Mouse (Mus musculus): ENCODE measurements around the gene S100a2. TPM values are rescaled to one million over a fixed set of nuclear protein-coding genes. Genes with fewer than 3 reads are reported as not detected.
A peak's percentile ranks its signal among the peaks of the same experiment; 100 is the strongest.

Gene S100a2
- polyA plus RNA-seq, 1 experiment from 2014 or later = not detected

DNA sequence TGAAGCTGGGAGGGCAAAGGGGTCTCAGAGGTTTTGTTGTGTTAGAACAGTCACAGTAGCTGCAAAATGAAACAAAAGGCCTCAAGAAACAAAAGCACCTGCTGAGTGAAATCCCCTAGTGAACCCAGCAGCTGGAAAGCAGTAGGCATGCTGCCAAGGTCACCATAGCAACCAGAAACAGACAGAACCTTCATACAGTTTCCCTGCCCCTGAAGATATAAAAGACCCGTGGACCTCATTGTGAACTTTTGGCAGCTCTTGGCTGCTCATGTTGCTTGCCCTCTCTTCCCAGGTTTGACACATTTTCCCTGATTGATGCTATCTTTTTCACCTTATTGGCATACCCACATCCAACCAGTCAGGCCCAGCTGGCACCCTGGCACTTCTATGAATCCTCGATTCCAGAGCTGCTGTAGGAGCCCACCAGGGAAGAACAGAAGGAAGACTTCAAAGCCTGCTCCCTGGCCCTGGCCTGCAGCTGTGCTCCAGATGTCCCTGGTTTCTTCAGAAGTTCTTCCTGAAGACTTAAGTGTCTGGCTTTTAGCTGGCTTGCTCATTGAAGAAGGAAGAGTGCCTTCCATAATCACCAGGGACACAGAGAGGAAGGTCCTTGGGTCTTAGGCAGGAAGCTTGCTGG is 33.5 kb downstream of the S100a2 start:
- Histone ChIP-seq H3K27ac (replicated peaks) (peak overlapping the region; percentile 39), H3K4me2 (no peak overlapping the region), H3K27me3 (replicated peaks) (no peaks in the 10 kb centered on the region), H3K9me3 (replicated peaks) (no peaks in the 10 kb centered on the region), H3K4me3 (replicated peaks) (no peak overlapping the region), H3K9ac (replicated peaks) (no peak overlapping the region), H3K4me1 (peaks cover 13% of the 10 kb centered on the region), H3K36me3 (no peaks in the 10 kb centered on the region)
- 7% methylated on average over 2 of the region's 2 CpGs for WGBS
- peak; percentile 41; the same call in 1 of the 2 replicates for ATAC-seq (ENCODE audit: low FRiP score)

DNA sequence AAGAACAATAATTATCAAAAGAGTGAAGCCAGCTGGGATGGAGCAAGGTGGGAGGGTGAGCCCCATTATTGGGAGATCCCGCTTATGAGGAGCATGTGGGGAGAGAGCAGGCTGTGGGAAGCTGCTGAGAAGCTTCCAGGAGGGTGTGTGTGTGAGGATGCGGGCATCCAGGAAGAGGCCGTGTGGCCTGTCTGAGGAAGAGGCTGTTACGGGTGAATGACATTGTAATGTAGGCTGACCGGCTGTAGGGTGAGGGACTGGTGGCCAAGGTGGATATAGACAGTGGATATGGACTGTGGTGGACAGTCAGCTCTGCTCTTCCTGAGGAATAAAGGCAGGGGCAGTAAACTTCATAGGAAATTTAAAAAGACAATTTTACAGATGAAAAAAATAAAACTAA is 35.4 kb downstream of the S100a2 start:
- H3K9me3 ChIP-seq (replicated peaks) = no peaks in the 10 kb centered on the region
- no peak overlapping the region for H3K9ac ChIP-seq (replicated peaks)
- H3K27me3 ChIP-seq (replicated peaks) = no peaks in the 10 kb centered on the region
- H3K27ac ChIP-seq (replicated peaks) = no peak overlapping the region
- H3K4me1 ChIP-seq = peaks cover 13% of the 10 kb centered on the region
- 77% methylated on average over 5 of the region's 5 CpGs for WGBS
- no peaks in the 10 kb centered on the region for H3K36me3 ChIP-seq
- ATAC-seq (ENCODE audit: low FRiP score) = no peak
- H3K4me3 ChIP-seq (replicated peaks) = no peak overlapping the region
- H3K4me2 ChIP-seq = no peak overlapping the region

- no peak overlapping the region for H3K9ac ChIP-seq (replicated peaks)
- H3K4me2 ChIP-seq = no peak overlapping the region
- no peaks in the 10 kb centered on the region for H3K27me3 ChIP-seq (replicated peaks)
- no peak overlapping the region for H3K4me3 ChIP-seq (replicated peaks)
- H3K27ac ChIP-seq (replicated peaks) = no peak overlapping the region
- no peaks in the 10 kb centered on the region for H3K36me3 ChIP-seq
- WGBS = 83% methylated on average over 9 of the region's 9 CpGs
- H3K9me3 ChIP-seq (replicated peaks) = no peaks in the 10 kb centered on the region
- no peak for ATAC-seq (ENCODE audit: low FRiP score)
- peaks cover 13% of the 10 kb centered on the region for H3K4me1 ChIP-seq
These were observed 36.4 kb downstream of the S100a2 start for GRCm38 (mm10) chr3:90626266-90627021.

- Histone ChIP-seq H3K9me3 (replicated peaks) (no peaks in the 10 kb centered on the region), H3K4me2 (no peak overlapping the region), H3K9ac (replicated peaks) (no peak overlapping the region), H3K27me3 (replicated peaks) (no peaks in the 10 kb centered on the region), H3K4me1 (peaks cover 13% of the 10 kb centered on the region), H3K4me3 (replicated peaks) (no peak overlapping the region), H3K27ac (replicated peaks) (no peak overlapping the region), H3K36me3 (no peaks in the 10 kb centered on the region)
- ATAC-seq (ENCODE audit: low FRiP score) = no peak
- WGBS = 94% methylated on average over 5 of the region's 5 CpGs
These were observed 37.3 kb downstream of the S100a2 start for GRCm38 (mm10) chr3:90627366-90627765.

DNA sequence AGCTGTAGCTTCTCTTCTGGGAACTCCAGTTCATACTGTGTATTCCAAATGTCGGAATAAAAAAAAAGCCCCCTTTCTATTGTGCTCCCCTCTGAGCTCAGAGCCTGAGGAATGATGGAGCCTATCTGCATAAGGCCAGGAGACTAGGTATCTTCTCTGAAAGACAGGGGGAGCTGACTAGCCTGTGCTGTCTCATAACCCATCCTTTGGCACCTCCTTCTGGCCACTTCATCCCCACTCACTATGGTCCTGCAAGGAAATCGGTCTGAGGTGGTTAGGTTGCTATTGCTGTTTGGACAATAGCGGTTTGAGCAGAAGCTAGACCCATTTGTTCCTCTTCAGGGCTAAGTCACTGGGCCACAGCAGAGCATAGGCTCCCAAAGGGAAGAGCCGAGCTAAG is 37.8 kb downstream of the S100a2 start:
- H3K36me3 ChIP-seq = no peaks in the 10 kb centered on the region
- no peak overlapping the region for H3K4me2 ChIP-seq
- no peaks in the 10 kb centered on the region for H3K27me3 ChIP-seq (replicated peaks)
- H3K27ac ChIP-seq (replicated peaks) = no peak overlapping the region
- H3K4me3 ChIP-seq (replicated peaks) = no peak overlapping the region
- H3K4me1 ChIP-seq = peaks cover 13% of the 10 kb centered on the region
- ATAC-seq (ENCODE audit: low FRiP score) = no peak
- WGBS = 63% methylated on average over 4 of the region's 4 CpGs
- H3K9me3 ChIP-seq (replicated peaks) = no peaks in the 10 kb centered on the region
- no peak overlapping the region for H3K9ac ChIP-seq (replicated peaks)

GRCm38 (mm10) chr3:90629298-90629697 is 39.3 kb downstream of the S100a2 start:
- Histone ChIP-seq H3K27me3 (replicated peaks) (no peaks in the 10 kb centered on the region), H3K4me2 (no peak overlapping the region), H3K9me3 (replicated peaks) (no peaks in the 10 kb centered on the region), H3K36me3 (no peaks in the 10 kb centered on the region), H3K9ac (replicated peaks) (no peak overlapping the region), H3K4me1 (no peaks in the 10 kb centered on the region; the same call in 1 of the 2 replicates), H3K4me3 (replicated peaks) (no peak overlapping the region), H3K27ac (replicated peaks) (no peak overlapping the region)
- ATAC-seq (ENCODE audit: low FRiP score) = no peak
- 85% methylated on average over 2 of the region's 2 CpGs for WGBS

DNA sequence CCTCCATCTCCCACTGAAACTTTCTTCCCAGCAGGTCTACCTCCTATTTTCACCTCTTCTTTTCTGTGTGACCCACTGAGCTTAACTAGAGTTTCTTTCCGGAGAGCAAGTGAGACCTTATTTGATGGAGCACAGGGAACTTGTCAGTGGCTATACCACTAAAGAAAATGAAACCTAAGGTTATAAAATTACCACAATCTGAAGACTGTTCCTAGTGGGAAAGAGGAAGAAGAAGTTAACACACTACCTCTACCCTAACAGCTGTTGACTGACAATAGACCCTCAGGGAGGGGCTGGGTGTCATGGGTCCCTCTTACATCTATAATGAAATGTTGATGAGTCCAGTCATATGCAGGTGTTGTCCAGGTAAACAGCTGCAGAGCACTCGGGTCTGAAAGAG is 41.9 kb downstream of the S100a2 start:
- H3K4me1 ChIP-seq = no peaks in the 10 kb centered on the region
- ATAC-seq (ENCODE audit: low FRiP score) = no peak
- H3K27me3 ChIP-seq (replicated peaks) = no peaks in the 10 kb centered on the region
- H3K4me2 ChIP-seq = no peak overlapping the region
- no peaks in the 10 kb centered on the region for H3K9me3 ChIP-seq (replicated peaks)
- no peak overlapping the region for H3K4me3 ChIP-seq (replicated peaks)
- 78% methylated on average over 2 of the region's 2 CpGs for WGBS
- no peak overlapping the region for H3K9ac ChIP-seq (replicated peaks)
- H3K27ac ChIP-seq (replicated peaks) = no peak overlapping the region
- H3K36me3 ChIP-seq = no peaks in the 10 kb centered on the region

GRCm38 (mm10) chr3:90638511-90639275 is 48.6 kb downstream of the S100a2 start:
- Histone ChIP-seq H3K27me3 (replicated peaks) (no peaks in the 10 kb centered on the region), H3K9me3 (replicated peaks) (no peaks in the 10 kb centered on the region), H3K27ac (replicated peaks) (no peak overlapping the region), H3K4me2 (no peak overlapping the region), H3K36me3 (no peaks in the 10 kb centered on the region), H3K9ac (replicated peaks) (no peak overlapping the region), H3K4me1 (no peaks in the 10 kb centered on the region), H3K4me3 (replicated peaks) (no peak overlapping the region)
- WGBS = 62% methylated on average over 1 of the region's 1 CpGs
- ATAC-seq (ENCODE audit: low FRiP score) = no peak

- no peaks in the 10 kb centered on the region for H3K36me3 ChIP-seq
- WGBS = 52% methylated on average over 7 of the region's 7 CpGs
- ATAC-seq (ENCODE audit: low FRiP score) = no peak
- H3K4me1 ChIP-seq = no peaks in the 10 kb centered on the region
- no peaks in the 10 kb centered on the region for H3K27me3 ChIP-seq (replicated peaks)
- H3K4me3 ChIP-seq (replicated peaks) = no peak overlapping the region
- no peaks in the 10 kb centered on the region for H3K9me3 ChIP-seq (replicated peaks)
- H3K27ac ChIP-seq (replicated peaks) = no peak overlapping the region
- no peak overlapping the region for H3K4me2 ChIP-seq
- no peak overlapping the region for H3K9ac ChIP-seq (replicated peaks)
These were observed 49.6 kb downstream of the S100a2 start for GRCm38 (mm10) chr3:90639511-90640154.

GRCm38 (mm10) chr3:90640981-90641380 is 50.9 kb downstream of the S100a2 start:
- Histone ChIP-seq H3K4me1 (no peaks in the 10 kb centered on the region), H3K9ac (replicated peaks) (no peak overlapping the region), H3K36me3 (no peaks in the 10 kb centered on the region), H3K27ac (replicated peaks) (no peak overlapping the region), H3K4me2 (no peak overlapping the region), H3K9me3 (replicated peaks) (no peaks in the 10 kb centered on the region), H3K27me3 (replicated peaks) (no peaks in the 10 kb centered on the region), H3K4me3 (replicated peaks) (no peak overlapping the region)
- 87% methylated on average over 7 of the region's 7 CpGs for WGBS
- ATAC-seq (ENCODE audit: low FRiP score) = no peak

Data from neural tube, embryonic 15.5 days (tissue).